Mouse (Mus musculus): ENCODE results near the gene Tnfrsf11a.

DNA sequence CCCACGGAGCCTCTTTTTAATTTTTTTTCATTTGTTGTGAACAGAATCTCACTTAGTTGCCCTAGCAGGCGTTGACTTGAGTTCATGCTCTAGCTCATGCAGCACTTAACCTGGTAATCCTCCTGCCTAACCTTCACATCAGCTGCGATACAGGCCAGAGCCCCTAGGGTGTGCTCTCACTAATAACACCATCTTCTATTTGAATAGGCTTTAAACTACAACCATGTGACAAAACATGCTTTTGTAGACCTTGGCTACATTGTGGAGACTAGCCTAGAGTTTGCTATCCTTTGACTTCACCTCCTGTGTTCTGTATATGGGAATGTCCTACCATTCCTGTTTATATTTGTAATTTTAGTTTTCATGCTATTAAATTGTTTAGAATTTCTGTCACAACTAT, 45.2 kb upstream of the Tnfrsf11a start:
- TF ChIP-seq POLR2AphosphoS5 (IDR thresholded peaks at IDR 0.05; ENCODE audit: insufficient replicate concordance, low read depth, low read length), result no peak
- TF ChIP-seq CTCF (IDR thresholded peaks at IDR 0.05; ENCODE audit: low read depth, low read length), result no peak
